Mouse (Mus musculus) bone marrow, adult 2 months (tissue): ENCODE measurements around the gene Svip.

Experiments used
- CTCF ChIP-seq: fragments of 200-500 bp; IDR thresholded peaks from 2 replicates; pipeline ENCODE4 v1.5.1; 2011; ENCODE audit warnings: low read length, control low read depth; ENCODE audit not compliant: control insufficient read depth, insufficient read depth
- POLR2A ChIP-seq: fragments of 200-500 bp; IDR thresholded peaks from 2 replicates; pipeline ENCODE4 v1.6.1; 2011; ENCODE audit warnings: low read depth, mild to moderate bottlenecking, control low read depth, low read length, borderline replicate concordance; ENCODE audit not compliant: control insufficient read depth

DNA sequence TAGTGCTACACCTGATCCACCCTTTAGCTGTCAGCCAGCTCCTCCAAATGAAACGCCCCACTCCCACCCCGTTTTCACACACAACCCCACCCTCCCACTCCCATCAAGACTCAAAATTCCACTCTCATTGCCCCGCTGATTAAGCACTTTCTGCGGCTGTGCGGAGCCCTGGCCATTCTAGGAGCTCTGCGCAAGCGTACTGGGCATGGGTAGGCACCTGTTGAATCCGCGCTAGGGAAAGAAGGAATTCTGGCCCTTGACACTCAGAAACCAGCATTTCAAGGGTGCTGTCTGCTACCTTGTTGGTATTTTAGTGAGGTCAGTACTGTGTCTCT lies 445 bp upstream of the Svip start:
- no peak for TF ChIP-seq POLR2A
- TF ChIP-seq CTCF, result no peak
